Mouse (Mus musculus) intestine, postnatal 0 days (tissue): Measurements from ENCODE around the gene Prnp. TPM values are rescaled to one million over a fixed set of nuclear protein-coding genes. Genes with fewer than 3 reads are reported as not detected.

ENCODE experiments used
- ATAC-seq: fragments of 200-750 bp; cut with Nextera tagmentation; 2 replicates; pipeline ENCODE4 v1.8.0; 2017; ENCODE audit warnings: mild to moderate bottlenecking, moderate TSS enrichment, moderate library complexity
- H3K27ac ChIP-seq: fragments of 300-500 bp; sonication (generic); 2 replicates; pipeline ENCODE4 v1.5.1; 2014; ENCODE audit warnings: mild to moderate bottlenecking, low read depth, low read length, moderate library complexity
- H3K27me3 ChIP-seq: fragments of 300-500 bp; sonication (generic); replicated peaks from 2 replicates; pipeline ENCODE4 v1.6.1; 2014; ENCODE audit warnings: low read length, mixed read lengths; ENCODE audit not compliant: control insufficient read depth, insufficient read depth
- H3K36me3 ChIP-seq: fragments of 300-500 bp; sonication (generic); 2 replicates; pipeline ENCODE4 v1.6.1; 2014; ENCODE audit warnings: mild to moderate bottlenecking, moderate library complexity; ENCODE audit not compliant: control insufficient read depth, insufficient read depth
- H3K4me1 ChIP-seq: fragments of 300-500 bp; sonication (generic); replicated peaks from 2 replicates; pipeline ENCODE4 v1.6.1; 2014; ENCODE audit warnings: antibody characterized with exemption, low read length, mixed read lengths; ENCODE audit not compliant: control insufficient read depth, insufficient read depth
- H3K4me2 ChIP-seq: fragments of 300-500 bp; sonication (generic); replicated peaks from 2 replicates; pipeline ENCODE4 v1.6.1; 2014; ENCODE audit warnings: low read depth, mild to moderate bottlenecking, moderate library complexity
- H3K4me3 ChIP-seq: fragments of 300-500 bp; sonication (generic); 2 replicates; pipeline ENCODE4 v1.5.1; 2014; ENCODE audit warnings: low read depth, low read length
- H3K9ac ChIP-seq: fragments of 300-500 bp; sonication (generic); 2 replicates; pipeline ENCODE4 v1.6.1; 2014; ENCODE audit warnings: mild to moderate bottlenecking, low read depth, low read length
- H3K9me3 ChIP-seq: fragments of 300-500 bp; sonication (generic); 2 replicates; pipeline ENCODE4 v1.6.1; 2016; ENCODE audit warnings: mixed run types; ENCODE audit not compliant: control insufficient read depth
- CTCF ChIP-seq: sonication (generic); IDR thresholded peaks from 2 replicates; pipeline ENCODE4 v1.5.1; 2016; ENCODE audit warnings: low read depth, mild to moderate bottlenecking, control low read depth, antibody characterized with exemption, moderate library complexity
- WGBS: fragments of 180-500 bp; shearing (Covaris S2); extraction: QIAGEN DNeasy Blood & Tissue Kit; methylation state at CpG from one replicate; pipeline ENCODE4 v1.1.7; 2014; 5-methylcytosine and 5-hydroxymethylcytosine counted together
- polyA plus RNA-seq: library from polyadenylated mRNA; unstranded; fragments of >200 nt; fragmentation: Nextera tagmentation; extraction: Ambion mirVana; gene quantifications from 2 replicates; pipeline ENCODE4 v1.2.1, GENCODE M21; 2015

Prnp gene
- polyA plus RNA-seq, 1 experiment from 2014 or later, result 47.5 TPM

DNA sequence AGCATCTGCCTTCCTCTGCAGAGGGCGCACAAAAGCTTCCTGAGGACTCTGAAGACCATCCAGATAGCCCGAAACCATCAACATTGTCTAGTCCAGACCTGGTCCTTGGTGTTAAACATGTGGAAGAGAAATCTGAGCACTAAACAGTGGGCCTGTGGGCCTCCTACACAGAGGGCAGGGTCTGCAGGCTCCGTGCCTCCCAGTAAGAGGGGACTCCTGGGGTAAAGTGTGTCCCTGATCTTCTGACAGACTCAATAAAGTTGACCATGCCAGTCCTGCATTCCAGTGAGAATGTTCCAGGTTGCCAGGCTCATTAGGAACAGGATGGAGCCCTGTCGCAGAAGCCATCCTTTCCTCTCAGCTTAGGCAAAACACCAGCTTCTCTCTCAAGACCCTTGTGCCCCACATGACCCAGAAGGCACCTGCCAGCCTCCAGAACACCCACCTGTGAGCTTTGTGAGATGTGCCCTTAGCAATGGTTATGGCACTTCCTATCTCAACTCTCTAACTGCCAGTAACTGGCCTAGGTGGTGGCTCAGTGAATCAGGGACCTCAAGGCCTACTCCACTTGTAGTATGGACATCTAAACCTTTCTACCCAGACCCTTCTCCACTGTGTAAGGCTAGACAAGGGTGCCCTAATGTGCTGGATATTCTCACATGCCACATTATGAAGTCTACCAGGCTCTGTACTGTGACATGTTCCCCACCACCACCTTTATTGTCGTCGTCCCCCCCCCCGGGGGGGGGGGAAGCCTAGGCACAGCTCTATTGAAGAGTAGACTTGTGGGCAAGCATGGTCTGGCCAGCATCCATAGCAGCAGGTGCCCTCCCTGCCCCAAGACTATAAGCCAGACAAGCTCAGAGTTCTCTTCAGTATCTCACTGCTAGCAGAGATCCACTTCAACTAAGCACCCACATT is 46.9 kb downstream of the Prnp start:
- Histone ChIP-seq H3K9me3 (no peaks in the 10 kb centered on the region), H3K36me3 (no peaks in the 10 kb centered on the region), H3K9ac (no peak overlapping the region), H3K4me1 (no peaks in the 10 kb centered on the region), H3K27ac (no peak overlapping the region), H3K4me3 (no peak overlapping the region), H3K4me2 (no peak overlapping the region), H3K27me3 (peaks cover 14% of the 10 kb centered on the region)
- 78% methylated on average over 7 of the region's 7 CpGs for WGBS
- TF ChIP-seq CTCF, result no peak
- ATAC-seq, result no peak

DNA sequence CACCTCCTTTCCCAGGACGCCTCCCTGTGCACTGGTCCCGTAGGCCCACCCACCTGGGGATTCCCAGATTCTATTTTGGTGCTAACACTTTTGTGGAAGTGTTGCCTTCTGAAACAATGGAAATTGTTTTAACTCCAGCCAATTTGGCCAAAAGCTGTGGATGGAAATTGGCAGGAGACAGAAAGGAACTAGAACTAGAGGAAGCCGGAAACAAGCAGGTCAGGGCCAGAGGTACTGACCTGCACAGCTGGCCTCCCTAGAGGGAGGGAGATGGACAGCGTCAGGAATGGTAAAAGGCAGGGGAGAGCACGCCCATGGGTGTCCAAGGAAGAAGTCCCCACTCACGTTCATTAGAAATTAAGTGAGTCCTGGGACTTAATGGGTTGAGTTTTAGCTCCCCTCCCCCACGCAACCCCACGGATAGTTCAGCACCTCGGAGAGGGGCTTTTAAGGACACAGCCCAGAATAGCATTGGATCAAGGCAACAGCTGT is 48.0 kb downstream of the Prnp start:
- no peak for TF ChIP-seq CTCF
- no peak for ATAC-seq
- Histone ChIP-seq H3K9me3 (no peaks in the 10 kb centered on the region), H3K27me3 (peaks cover 8% of the 10 kb centered on the region), H3K36me3 (no peaks in the 10 kb centered on the region), H3K4me3 (no peak overlapping the region), H3K4me1 (no peaks in the 10 kb centered on the region), H3K4me2 (no peak overlapping the region), H3K9ac (no peak overlapping the region), H3K27ac (no peak overlapping the region)
- WGBS, result 46% methylated on average over 9 of the region's 9 CpGs

DNA sequence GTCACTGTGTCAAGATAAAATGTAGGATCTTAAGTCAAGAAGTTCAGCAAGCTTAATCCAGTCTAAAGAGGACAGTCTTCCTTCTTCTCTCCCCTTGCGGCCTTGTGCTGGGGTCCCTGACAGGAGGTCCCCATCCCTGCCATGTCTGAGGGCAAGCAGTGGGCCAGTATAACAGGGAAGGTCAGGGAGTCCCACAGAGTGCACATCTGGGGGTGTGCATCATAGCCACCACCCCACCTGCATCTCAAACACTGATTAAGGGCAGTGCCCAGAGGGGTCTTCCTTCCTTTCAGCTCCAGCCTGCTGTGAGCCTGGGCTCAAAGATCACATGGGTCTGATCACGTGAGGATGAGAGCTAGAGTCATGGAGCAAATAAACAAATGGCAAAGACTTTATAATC is 51.9 kb downstream of the Prnp start:
- no peak for ATAC-seq
- 72% methylated on average over 2 of the region's 2 CpGs for WGBS
- Histone ChIP-seq H3K9me3 (no peaks in the 10 kb centered on the region), H3K4me1 (no peaks in the 10 kb centered on the region), H3K27me3 (no peaks in the 10 kb centered on the region), H3K9ac (no peak overlapping the region), H3K4me3 (no peak overlapping the region), H3K4me2 (no peak overlapping the region), H3K36me3 (no peaks in the 10 kb centered on the region), H3K27ac (no peak overlapping the region)
- TF ChIP-seq CTCF, result no peak

DNA sequence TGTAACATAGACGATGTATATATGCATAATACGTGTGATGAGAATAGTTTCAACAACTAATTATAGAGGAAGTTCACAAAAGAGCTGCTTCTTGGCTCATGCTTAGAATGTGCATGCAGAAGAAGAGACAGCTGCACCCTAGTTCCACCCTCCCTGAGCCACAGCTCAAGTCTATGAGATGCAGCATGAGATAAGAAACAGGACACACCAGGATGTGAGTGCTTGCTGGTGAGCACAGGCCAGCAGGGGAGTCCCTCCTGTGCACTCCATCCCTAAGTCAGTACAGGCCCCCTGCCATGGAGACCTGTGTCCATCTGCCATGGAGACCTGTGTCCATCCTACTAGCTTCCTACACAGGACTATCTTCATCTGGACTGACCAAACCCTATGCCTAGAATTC is 60.9 kb downstream of the Prnp start:
- no peaks in the 10 kb centered on the region for H3K4me1 ChIP-seq
- WGBS, result 94% methylated on average over 2 of the region's 2 CpGs
- ATAC-seq, result no peak
- no peak overlapping the region for H3K4me3 ChIP-seq
- no peaks in the 10 kb centered on the region for H3K36me3 ChIP-seq
- no peak overlapping the region for H3K4me2 ChIP-seq
- no peak for TF ChIP-seq CTCF
- H3K27ac ChIP-seq, result no peak overlapping the region
- H3K9me3 ChIP-seq, result no peaks in the 10 kb centered on the region
- H3K9ac ChIP-seq, result no peak overlapping the region
- no peaks in the 10 kb centered on the region for H3K27me3 ChIP-seq

DNA sequence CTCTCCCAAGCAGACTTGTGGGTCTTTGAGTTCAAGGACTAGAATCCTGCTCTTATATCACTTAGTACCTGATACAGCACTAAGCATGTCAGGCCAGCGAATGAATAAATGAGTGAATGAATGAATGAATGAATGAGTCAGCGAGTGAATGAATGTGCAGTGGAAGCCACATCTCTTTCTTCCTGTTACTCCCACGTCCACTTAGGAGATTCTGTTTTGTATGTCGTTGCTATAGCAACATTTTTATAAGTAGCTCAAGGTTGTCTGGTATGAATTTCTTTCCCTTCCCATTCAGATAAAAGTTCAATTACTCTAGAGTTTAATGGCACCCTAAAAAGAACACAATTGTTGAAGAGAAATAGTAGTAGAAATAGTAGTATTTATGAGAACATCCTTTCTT is 61.4 kb downstream of the Prnp start:
- H3K27ac ChIP-seq, result no peak overlapping the region
- 62% methylated on average over 4 of the region's 4 CpGs for WGBS
- no peak for ATAC-seq

DNA sequence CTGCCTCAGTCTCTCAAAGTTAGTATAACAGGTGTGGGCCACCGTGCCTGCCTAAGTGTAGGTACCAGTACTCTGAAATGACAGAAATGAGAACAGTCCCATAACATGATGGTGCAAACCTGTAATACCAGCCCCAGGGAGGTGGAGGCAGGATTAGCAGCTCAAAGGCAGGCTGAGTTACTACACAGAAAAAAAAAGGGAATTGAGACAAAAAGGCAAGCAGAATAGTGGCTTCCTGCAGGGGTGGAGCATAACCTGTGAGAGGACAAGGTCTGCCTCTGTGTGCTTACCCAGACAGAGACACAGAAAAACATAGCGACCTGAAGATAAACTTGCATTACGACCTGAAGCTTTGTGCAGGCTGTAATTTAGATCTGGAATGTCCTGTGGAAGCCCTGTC is 66.9 kb downstream of the Prnp start:
- Histone ChIP-seq H3K4me1 (no peaks in the 10 kb centered on the region), H3K27ac (no peak overlapping the region), H3K4me2 (no peak overlapping the region), H3K36me3 (no peaks in the 10 kb centered on the region), H3K9me3 (peaks cover 3% of the 10 kb centered on the region; the same call in 1 of the 2 replicates), H3K9ac (no peak overlapping the region), H3K4me3 (no peak overlapping the region), H3K27me3 (no peaks in the 10 kb centered on the region)
- TF ChIP-seq CTCF, result no peak
- ATAC-seq, result no peak
- 48% methylated on average over 3 of the region's 3 CpGs for WGBS

More for the DNA sequence above, 61.4 kb downstream of the Prnp start:
- Histone ChIP-seq H3K4me3 (no peak overlapping the region), H3K27me3 (no peaks in the 10 kb centered on the region), H3K36me3 (no peaks in the 10 kb centered on the region), H3K9me3 (no peaks in the 10 kb centered on the region), H3K4me2 (no peak overlapping the region), H3K9ac (no peak overlapping the region), H3K4me1 (no peaks in the 10 kb centered on the region)
- no peak for TF ChIP-seq CTCF
